Comparison of ENCODE assay signal across 27 mouse cellular contexts in the genomic region with DNA sequence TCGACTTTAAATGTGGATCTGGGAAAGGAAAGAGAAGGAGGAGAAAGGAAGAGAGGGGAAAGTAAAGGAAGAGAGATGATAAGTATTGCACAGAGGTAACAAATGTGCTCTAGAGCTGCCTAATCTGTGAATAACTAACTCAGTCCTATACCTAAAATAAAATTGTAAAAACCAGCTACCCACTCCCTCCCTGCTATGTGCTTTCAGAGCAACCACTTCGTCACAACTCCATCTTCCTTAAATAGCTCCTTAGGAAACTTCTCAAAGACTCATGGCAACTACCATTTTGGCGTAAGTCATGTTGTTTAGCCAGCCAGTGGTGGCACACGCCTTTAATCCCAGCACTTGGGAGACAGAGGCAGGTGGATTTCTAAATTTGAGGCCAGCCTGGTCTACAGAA.
DNase-seq lines count a peak whose midpoint lies in the region; ATAC-seq and TF ChIP-seq lines count a peak whose summit lies in the region.
"Had no signal": no experiment of that assay in that cellular context is flagged by ENCODE, and none has a peak within 500 bp of the region (broad histone marks: within the 10 kb centered on the region; RNA-seq: fewer than 3 reads in every experiment).

No protein-coding gene starts in this region.

- no peak for TF ChIP-seq CTCF in layer of hippocampus, adult 2 months (conservative IDR thresholded peaks at IDR 0.05)

- no peak overlapping the region for H3K4me3 ChIP-seq in layer of hippocampus, adult 2 months
- H3K4me3 ChIP-seq: embryonic facial prominence, embryonic 13.5 days; embryonic facial prominence, embryonic 15.5 days; erythroblast, embryonic 14.5 days; forebrain, embryonic 10.5 days; forebrain, embryonic 12.5 days had no signal

- H3K27ac ChIP-seq in layer of hippocampus, adult 2 months, result peak overlapping the region; percentile 3; the same call in 1 of the 2 replicates
- H3K27ac ChIP-seq: embryonic facial prominence, embryonic 13.5 days; embryonic facial prominence, embryonic 15.5 days; forebrain, embryonic 10.5 days; forebrain, embryonic 12.5 days had no signal

- peak; percentile 92 for ATAC-seq in frontal cortex, adult (ENCODE audit: low TSS enrichment)
- ATAC-seq: activated CD4-positive, CD25-positive, alpha-beta regulatory T cell, adult 4 months; CD4-positive, CD25-positive, alpha-beta regulatory T cell, adult 4 months; forebrain, embryonic 14.5 days; forebrain, embryonic 16.5 days; Patski had no signal

- no peak for DNase-seq in frontal cortex, postnatal 25 days (ENCODE audit: low spot score in 2 of 2)
- no peak for DNase-seq in layer of hippocampus, adult 2 months (ENCODE audit: low spot score in 2 of 2)
- no peak for DNase-seq in layer of hippocampus, adult 11-12 months (ENCODE audit: low spot score)
- peak; percentile 38 for DNase-seq in right cerebral cortex, adult 18-20 months
- DNase-seq in right cerebral cortex, postnatal 25 days, result no peak
- peak; percentile 75 for DNase-seq in telencephalon, adult 2 months (ENCODE audit: low read depth, low spot score)
- no peak for DNase-seq in spleen, postnatal 4 days (ENCODE audit: low spot score in 2 of 2)
- DNase-seq: adrenal gland, adult 8-10 months; adrenal gland, postnatal 25 days; B cell, adult 2 months; cerebellum, adult 11-12 months; cerebellum, adult 2 months; cerebellum, adult 9-10 months; cerebellum, postnatal 10 days; cerebellum, postnatal 25 days; embryo, embryonic 11 days had no signal

Comparison
In these comparisons a context has a peak if more than half of its experiments do, and no peak if none do; other contexts are left out.
1. DNase-seq: peak in right cerebral cortex, adult 18-20 months (single experiment) and telencephalon, adult 2 months (single experiment); none in frontal cortex, postnatal 25 days (0 of 2), layer of hippocampus, adult 2 months (0 of 2), layer of hippocampus, adult 11-12 months (single experiment), right cerebral cortex, postnatal 25 days (single experiment) and spleen, postnatal 4 days (0 of 2).